Mouse (Mus musculus): Measurements from ENCODE around the gene Bad.

DNA sequence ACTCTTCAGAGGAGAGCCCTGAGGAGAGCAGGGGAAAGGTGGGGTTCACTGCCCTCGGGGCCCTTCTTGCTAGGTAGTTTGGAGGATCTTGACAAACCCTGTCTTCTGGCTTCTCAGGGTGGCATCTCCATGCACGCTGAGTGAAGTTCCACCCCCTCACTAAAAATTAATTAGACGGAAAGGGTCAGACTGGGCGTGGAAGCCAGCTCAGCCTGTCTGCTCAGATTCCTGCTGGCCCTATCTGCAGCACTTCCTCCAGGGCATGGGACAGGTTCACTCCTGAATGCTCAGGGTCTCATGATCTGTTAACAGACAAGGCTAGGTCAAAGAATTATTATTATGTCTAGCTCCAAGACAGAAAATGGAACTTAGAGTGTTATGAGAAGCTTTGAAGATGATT is 49.1 kb upstream of the Bad start:
- TF ChIP-seq GATA1 (IDR thresholded peaks at IDR 0.05; ENCODE audit: borderline replicate concordance, low read length) (no peak), FLI1 (IDR thresholded peaks at IDR 0.05; ENCODE audit: low read length) (no peak)
